Mouse (Mus musculus): ENCODE results near the gene Elavl2. TPM values are rescaled to one million over a fixed set of nuclear protein-coding genes. Genes with fewer than 3 reads are reported as not detected.

Elavl2 gene
- polyA plus RNA-seq (2012; rRNA removed) = not detected in 2 replicates

GRCm38 (mm10) chr4:91400423-91400822, at the start of gene Elavl2:
TSS of gene Elavl2 (minus strand) at chr4:91400785.
- TF ChIP-seq CTCF (IDR thresholded peaks at IDR 0.05; ENCODE audit: extremely low read depth, insufficient read depth, insufficient read length, insufficient replicate concordance) (no peak), POLR2A (IDR thresholded peaks at IDR 0.05; ENCODE audit: low read depth, low read length) (no peak)
- Histone ChIP-seq H3K36me3 (ENCODE audit: control insufficient read depth, insufficient read depth, low read length) (no peaks in the 10 kb centered on the region), H3K27me3 (ENCODE audit: control insufficient read depth, insufficient read depth, low read length) (no peaks in the 10 kb centered on the region), H3K4me3 (ENCODE audit: extremely low read depth, insufficient read depth, insufficient read length) (no peak within 1 kb of the TSS), H3K27ac (ENCODE audit: insufficient read depth, low read length) (no peak within 1 kb of the TSS), H3K4me1 (ENCODE audit: control insufficient read depth, insufficient read depth, insufficient read length) (no peaks in the 10 kb centered on the region)
- no peak for DNase-seq (ENCODE audit: low read depth in 1 of 2, low spot score in 2 of 2)
- 14% methylated on average over 28 of the region's 28 CpGs for WGBS

- no peak for DNase-seq (ENCODE audit: low read depth in 1 of 2, low spot score in 2 of 2)
- H3K27ac ChIP-seq (ENCODE audit: insufficient read depth, low read length) = no peak overlapping the region
- H3K36me3 ChIP-seq (ENCODE audit: control insufficient read depth, insufficient read depth, low read length) = no peaks in the 10 kb centered on the region
- H3K4me3 ChIP-seq (ENCODE audit: extremely low read depth, insufficient read depth, insufficient read length) = no peak overlapping the region
- 64% methylated on average over 2 of the region's 2 CpGs for WGBS
- no peaks in the 10 kb centered on the region for H3K27me3 ChIP-seq (ENCODE audit: control insufficient read depth, insufficient read depth, low read length)
- TF ChIP-seq CTCF (IDR thresholded peaks at IDR 0.05; ENCODE audit: extremely low read depth, insufficient read depth, insufficient read length, insufficient replicate concordance) (no peak), POLR2A (IDR thresholded peaks at IDR 0.05; ENCODE audit: low read depth, low read length) (no peak)
- H3K4me1 ChIP-seq (ENCODE audit: control insufficient read depth, insufficient read depth, insufficient read length) = no peaks in the 10 kb centered on the region
Measured at GRCm38 (mm10) chr4:91447887-91448286, 47.3 kb upstream of the Elavl2 start.

- WGBS = 79% methylated on average over 1 of the region's 1 CpGs
- no peak for TF ChIP-seq CTCF (IDR thresholded peaks at IDR 0.05; ENCODE audit: extremely low read depth, insufficient read depth, insufficient read length, insufficient replicate concordance)
- no peak for TF ChIP-seq POLR2A (IDR thresholded peaks at IDR 0.05; ENCODE audit: low read depth, low read length)
- Histone ChIP-seq H3K4me3 (ENCODE audit: extremely low read depth, insufficient read depth, insufficient read length) (no peak overlapping the region), H3K27me3 (ENCODE audit: control insufficient read depth, insufficient read depth, low read length) (no peaks in the 10 kb centered on the region), H3K36me3 (ENCODE audit: control insufficient read depth, insufficient read depth, low read length) (no peaks in the 10 kb centered on the region), H3K27ac (ENCODE audit: insufficient read depth, low read length) (no peak overlapping the region), H3K4me1 (ENCODE audit: control insufficient read depth, insufficient read depth, insufficient read length) (no peaks in the 10 kb centered on the region)
- DNase-seq (ENCODE audit: low read depth in 1 of 2, low spot score in 2 of 2) = no peak
Measured at GRCm38 (mm10) chr4:91415582-91415981, 15.0 kb upstream of the Elavl2 start.

- TF ChIP-seq POLR2A (IDR thresholded peaks at IDR 0.05; ENCODE audit: low read depth, low read length) = no peak
- TF ChIP-seq CTCF (IDR thresholded peaks at IDR 0.05; ENCODE audit: extremely low read depth, insufficient read depth, insufficient read length, insufficient replicate concordance) = no peak
- Histone ChIP-seq H3K4me3 (ENCODE audit: extremely low read depth, insufficient read depth, insufficient read length) (no peak overlapping the region), H3K27me3 (ENCODE audit: control insufficient read depth, insufficient read depth, low read length) (no peaks in the 10 kb centered on the region), H3K4me1 (ENCODE audit: control insufficient read depth, insufficient read depth, insufficient read length) (no peaks in the 10 kb centered on the region), H3K36me3 (ENCODE audit: control insufficient read depth, insufficient read depth, low read length) (no peaks in the 10 kb centered on the region), H3K27ac (ENCODE audit: insufficient read depth, low read length) (no peak overlapping the region)
- 67% methylated on average over 3 of the region's 3 CpGs for WGBS
- no peak for DNase-seq (ENCODE audit: low read depth in 1 of 2, low spot score in 2 of 2)
Measured at GRCm38 (mm10) chr4:91405047-91405446, 4.5 kb upstream of the Elavl2 start.

GRCm38 (mm10) chr4:91399510-91400196, 932 bp downstream of the Elavl2 start:
- WGBS = 9% methylated on average over 17 of the region's 17 CpGs
- Histone ChIP-seq H3K36me3 (ENCODE audit: control insufficient read depth, insufficient read depth, low read length) (no peaks in the 10 kb centered on the region), H3K4me3 (ENCODE audit: extremely low read depth, insufficient read depth, insufficient read length) (no peak overlapping the region), H3K4me1 (ENCODE audit: control insufficient read depth, insufficient read depth, insufficient read length) (no peaks in the 10 kb centered on the region), H3K27ac (ENCODE audit: insufficient read depth, low read length) (no peak overlapping the region), H3K27me3 (ENCODE audit: control insufficient read depth, insufficient read depth, low read length) (no peaks in the 10 kb centered on the region)
- no peak for DNase-seq (ENCODE audit: low read depth in 1 of 2, low spot score in 2 of 2)
- no peak for TF ChIP-seq CTCF (IDR thresholded peaks at IDR 0.05; ENCODE audit: extremely low read depth, insufficient read depth, insufficient read length, insufficient replicate concordance)

GRCm38 (mm10) chr4:91391987-91392598, 8.5 kb downstream of the Elavl2 start:
- H3K4me3 ChIP-seq (ENCODE audit: extremely low read depth, insufficient read depth, insufficient read length) = no peak overlapping the region
- no peaks in the 10 kb centered on the region for H3K36me3 ChIP-seq (ENCODE audit: control insufficient read depth, insufficient read depth, low read length)
- H3K27ac ChIP-seq (ENCODE audit: insufficient read depth, low read length) = no peak overlapping the region
- TF ChIP-seq POLR2A (IDR thresholded peaks at IDR 0.05; ENCODE audit: low read depth, low read length) (no peak), CTCF (IDR thresholded peaks at IDR 0.05; ENCODE audit: extremely low read depth, insufficient read depth, insufficient read length, insufficient replicate concordance) (no peak)
- DNase-seq (ENCODE audit: low read depth in 1 of 2, low spot score in 2 of 2) = no peak
- 67% methylated on average over 5 of the region's 5 CpGs for WGBS
- no peaks in the 10 kb centered on the region for H3K4me1 ChIP-seq (ENCODE audit: control insufficient read depth, insufficient read depth, insufficient read length)
- no peaks in the 10 kb centered on the region for H3K27me3 ChIP-seq (ENCODE audit: control insufficient read depth, insufficient read depth, low read length)

- Histone ChIP-seq H3K27ac (ENCODE audit: insufficient read depth, low read length) (no peak overlapping the region), H3K4me3 (ENCODE audit: extremely low read depth, insufficient read depth, insufficient read length) (no peak overlapping the region), H3K36me3 (ENCODE audit: control insufficient read depth, insufficient read depth, low read length) (no peaks in the 10 kb centered on the region), H3K4me1 (ENCODE audit: control insufficient read depth, insufficient read depth, insufficient read length) (no peaks in the 10 kb centered on the region), H3K27me3 (ENCODE audit: control insufficient read depth, insufficient read depth, low read length) (no peaks in the 10 kb centered on the region)
- no peak for TF ChIP-seq CTCF (IDR thresholded peaks at IDR 0.05; ENCODE audit: extremely low read depth, insufficient read depth, insufficient read length, insufficient replicate concordance)
- WGBS = 88% methylated on average over 3 of the region's 3 CpGs
- no peak for DNase-seq (ENCODE audit: low read depth in 1 of 2, low spot score in 2 of 2)
Measured at GRCm38 (mm10) chr4:91387701-91388100, 12.9 kb downstream of the Elavl2 start.

All from spleen, adult 2 months (tissue).